Mouse (Mus musculus): ENCODE measurements around the gene Mast1.

DNA sequence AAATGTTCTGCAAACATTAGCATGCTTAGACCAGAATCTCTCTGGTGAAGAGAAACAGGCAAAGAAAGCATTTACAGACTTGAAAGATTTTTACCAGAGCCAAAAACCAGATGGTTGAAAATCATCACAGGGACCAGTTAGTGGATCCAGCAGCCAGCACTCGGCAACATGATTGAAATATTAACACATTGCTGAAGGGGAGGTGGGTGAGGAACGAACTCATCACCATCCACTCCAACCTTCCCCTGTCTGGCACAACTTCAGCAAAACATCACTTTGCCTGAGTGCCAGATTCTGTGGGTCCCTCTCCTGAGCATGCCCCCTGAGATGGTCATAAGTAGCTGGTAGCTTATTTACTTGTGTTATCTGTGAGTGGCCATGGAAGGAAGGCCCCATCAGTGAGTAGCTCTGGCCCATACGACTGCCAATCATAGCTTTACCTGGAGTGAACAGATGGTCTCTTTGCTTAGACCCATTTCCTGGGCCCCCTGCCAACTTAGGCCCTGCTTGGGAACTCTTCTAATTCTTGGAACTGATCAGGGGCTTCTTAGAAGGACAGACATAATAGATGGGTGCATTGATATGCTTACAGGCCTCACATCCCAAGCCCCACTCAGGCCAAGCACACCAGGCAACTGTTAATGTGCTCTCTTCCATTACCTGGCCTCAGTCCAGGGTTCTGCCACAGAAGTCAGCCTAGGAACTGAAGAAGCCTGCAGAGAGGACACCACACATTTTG is 59.7 kb downstream of the Mast1 start:
- no peak for TF ChIP-seq FLI1 (IDR thresholded peaks at IDR 0.05; ENCODE audit: low read length)
- no peak for TF ChIP-seq GATA1 (IDR thresholded peaks at IDR 0.05; ENCODE audit: borderline replicate concordance, low read length)

Measured in megakaryocyte, embryonic 14.5 days (primary cell).